Mouse (Mus musculus) heart, embryonic 15.5 days (tissue): ENCODE data around the gene Rtp3. TPM values are rescaled to one million over a fixed set of nuclear protein-coding genes. Genes with fewer than 3 reads are reported as not detected.

Experiments used
- ATAC-seq: fragments of 200-750 bp; cut with Nextera tagmentation; replicated peaks from 2 replicates; pipeline ENCODE4 v1.8.0; 2017; ENCODE audit warnings: low read depth, moderate TSS enrichment; ENCODE audit not compliant: insufficient number of reproducible peaks, insufficient read depth, low FRiP score
- H3K27ac ChIP-seq: fragments of 300-500 bp; sonication (generic); 2 replicates; pipeline ENCODE4 v1.5.1; 2015; ENCODE audit warnings: mild to moderate bottlenecking, inconsistent platforms
- H3K27me3 ChIP-seq: fragments of 300-500 bp; sonication (generic); 2 replicates; pipeline ENCODE4 v1.6.1; 2015; ENCODE audit warnings: inconsistent platforms
- H3K36me3 ChIP-seq: fragments of 300-500 bp; sonication (generic); 2 replicates; pipeline ENCODE4 v1.6.1; 2015; ENCODE audit warnings: mild to moderate bottlenecking, inconsistent platforms
- H3K4me1 ChIP-seq: fragments of 300-500 bp; sonication (generic); replicated peaks from 2 replicates; pipeline ENCODE4 v1.6.1; 2015; ENCODE audit warnings: inconsistent platforms
- H3K4me2 ChIP-seq: fragments of 300-500 bp; sonication (generic); 2 replicates; pipeline ENCODE4 v1.6.1; 2015; ENCODE audit warnings: inconsistent platforms, mild to moderate bottlenecking, moderate library complexity
- H3K4me3 ChIP-seq: fragments of 300-500 bp; sonication (generic); 2 replicates; pipeline ENCODE4 v1.5.1; 2015; ENCODE audit warnings: mild to moderate bottlenecking, inconsistent platforms
- H3K9ac ChIP-seq: fragments of 300-500 bp; sonication (generic); 2 replicates; pipeline ENCODE4 v1.6.1; 2015; ENCODE audit warnings: mild to moderate bottlenecking, inconsistent platforms
- H3K9me3 ChIP-seq: fragments of 300-500 bp; sonication (generic); replicated peaks from 2 replicates; pipeline ENCODE4 v1.6.1; 2016; ENCODE audit warnings: inconsistent platforms
- WGBS: fragments of 180-500 bp; shearing (Covaris S2); methylation state at CpG from one replicate; pipeline ENCODE4 v1.1.7; 2015; ENCODE audit warnings: mixed read lengths; 5-methylcytosine and 5-hydroxymethylcytosine counted together
- polyA plus RNA-seq: library from polyadenylated mRNA; unstranded; fragments of >200 nt; fragmentation: Nextera tagmentation; extraction: Ambion mirVana; gene quantifications from 2 replicates; pipeline ENCODE4 v1.2.1, GENCODE M21; 2015

Rtp3 gene
- polyA plus RNA-seq, 1 experiment from 2014 or later: 0.30 TPM

GRCm38 (mm10) chr9:110945343-110945742, 45.0 kb downstream of the Rtp3 start:
- H3K4me2 ChIP-seq: no peak overlapping the region
- no peak for ATAC-seq
- H3K27me3 ChIP-seq: peaks cover 25% of the 10 kb centered on the region
- WGBS: 21% methylated on average over 18 of the region's 18 CpGs
- H3K36me3 ChIP-seq: no peaks in the 10 kb centered on the region
- H3K4me1 ChIP-seq: peaks cover 21% of the 10 kb centered on the region
- H3K9ac ChIP-seq: no peak overlapping the region
- H3K4me3 ChIP-seq: no peak overlapping the region
- H3K9me3 ChIP-seq: no peaks in the 10 kb centered on the region
- H3K27ac ChIP-seq: no peak overlapping the region

GRCm38 (mm10) chr9:110944265-110944664, 46.1 kb downstream of the Rtp3 start:
- Histone ChIP-seq H3K27me3 (peaks cover 25% of the 10 kb centered on the region), H3K27ac (no peak overlapping the region), H3K36me3 (no peaks in the 10 kb centered on the region), H3K4me1 (peaks cover 21% of the 10 kb centered on the region), H3K9me3 (no peaks in the 10 kb centered on the region), H3K4me2 (no peak overlapping the region), H3K9ac (no peak overlapping the region), H3K4me3 (no peak overlapping the region)
- WGBS: 31% methylated on average over 13 of the region's 13 CpGs
- no peak for ATAC-seq

GRCm38 (mm10) chr9:110937506-110938490, 52.6 kb downstream of the Rtp3 start:
- H3K36me3 ChIP-seq: no peaks in the 10 kb centered on the region
- H3K4me2 ChIP-seq: no peak overlapping the region
- no peaks in the 10 kb centered on the region for H3K27me3 ChIP-seq
- ATAC-seq: no peak
- H3K4me3 ChIP-seq: no peak overlapping the region
- no peak overlapping the region for H3K9ac ChIP-seq
- WGBS: 66% methylated on average over 12 of the region's 12 CpGs
- no peak overlapping the region for H3K27ac ChIP-seq
- H3K4me1 ChIP-seq: no peaks in the 10 kb centered on the region
- no peaks in the 10 kb centered on the region for H3K9me3 ChIP-seq

GRCm38 (mm10) chr9:110935941-110936340, 54.4 kb downstream of the Rtp3 start:
- ATAC-seq: no peak
- Histone ChIP-seq H3K9me3 (no peaks in the 10 kb centered on the region), H3K4me3 (no peak overlapping the region), H3K27ac (no peak overlapping the region), H3K27me3 (no peaks in the 10 kb centered on the region), H3K9ac (no peak overlapping the region), H3K4me1 (no peaks in the 10 kb centered on the region), H3K36me3 (no peaks in the 10 kb centered on the region), H3K4me2 (no peak overlapping the region)
- 81% methylated on average over 7 of the region's 7 CpGs for WGBS

Other genes with a start within 250 kb of the Rtp3 start
- gene Myl3, start 248.7 kb downstream of the Rtp3 start, polyA plus RNA-seq: 3,797 and 4,490 TPM in 2 replicates
- gene Pth1r, start 243.4 kb downstream of the Rtp3 start, polyA plus RNA-seq: 23.2 and 26.1 TPM in 2 replicates
- 0.15 TPM in 1 of 2 replicates, not detected in the other for gene Prss42, start 192.4 kb downstream of the Rtp3 start, polyA plus RNA-seq
- gene Prss44, start 176.6 kb downstream of the Rtp3 start, polyA plus RNA-seq: not detected in 2 replicates
- not detected in 2 replicates for gene Prss43, start 163.9 kb downstream of the Rtp3 start, polyA plus RNA-seq
- not detected in 2 replicates for gene Prss45, start 156.0 kb downstream of the Rtp3 start, polyA plus RNA-seq
- 0.10 TPM in 1 of 2 replicates, not detected in the other for gene Prss46, start 146.1 kb downstream of the Rtp3 start, polyA plus RNA-seq
- 0.37 TPM in 1 of 2 replicates, not detected in the other for gene Prss50, start 132.6 kb downstream of the Rtp3 start, polyA plus RNA-seq
- 1.7 and 3.2 TPM in 2 replicates for gene Als2cl, start 110.7 kb downstream of the Rtp3 start, polyA plus RNA-seq
- 0.74 and 1.2 TPM in 2 replicates for gene Tmie, start 110.5 kb downstream of the Rtp3 start, polyA plus RNA-seq
- not detected in 2 replicates for gene Fam240a, start 73.7 kb downstream of the Rtp3 start, polyA plus RNA-seq
- not detected in 2 replicates for gene Tdgf1, start 44.4 kb downstream of the Rtp3 start, polyA plus RNA-seq
- 4.4 and 6.9 TPM in 2 replicates for gene Lrrc2, start 39.0 kb downstream of the Rtp3 start, polyA plus RNA-seq
- gene Ltf, start 28.7 kb upstream of the Rtp3 start, polyA plus RNA-seq: 1.9 and 2.2 TPM in 2 replicates
- 3.9 and 5.2 TPM in 2 replicates for gene Ccrl2, start 66.9 kb upstream of the Rtp3 start, polyA plus RNA-seq
- gene Lrrfip2, start 127.0 kb upstream of the Rtp3 start, polyA plus RNA-seq: 64.2 and 64.9 TPM in 2 replicates